Mouse (Mus musculus) myocyte (in vitro differentiated cells): ENCODE results near the gene Htr5b. TPM values are rescaled to one million over a fixed set of nuclear protein-coding genes. Genes with fewer than 3 reads are reported as not detected.

Experiments used
- H3K27me3 ChIP-seq: one replicate; pipeline ENCODE4 v1.6.1; 2011; ENCODE audit not compliant: control insufficient read depth, insufficient read depth, insufficient read length
- H3K36me3 ChIP-seq: one replicate; pipeline ENCODE4 v1.6.1; 2011; ENCODE audit not compliant: control insufficient read depth, insufficient read depth
- H3K4me2 ChIP-seq: one replicate; pipeline ENCODE4 v1.6.1; 2011; ENCODE audit warnings: low read depth, control low read depth
- H3K4me3 ChIP-seq: one replicate; pipeline ENCODE4 v1.5.1; 2011; ENCODE audit warnings: mild to moderate bottlenecking, control low read depth, moderate library complexity
- H3K79me2 ChIP-seq: one replicate; pipeline ENCODE4 v1.6.1; 2011; ENCODE audit not compliant: control insufficient read depth, insufficient read depth
- H3ac ChIP-seq: one replicate; pipeline ENCODE4 v1.6.1; 2011; ENCODE audit not compliant: control insufficient read depth, insufficient read length
- CEBPB ChIP-seq: IDR thresholded peaks from 2 replicates; pipeline ENCODE4 v1.6.1; 2011; ENCODE audit warnings: mild to moderate bottlenecking, moderate library complexity; ENCODE audit not compliant: poor library complexity, insufficient read depth, severe bottlenecking
- E2F4 ChIP-seq: IDR thresholded peaks from one replicate; pipeline ENCODE4 v1.6.1; 2011; ENCODE audit warnings: mild to moderate bottlenecking, control low read depth, moderate library complexity; ENCODE audit not compliant: insufficient read depth
- MAX ChIP-seq: IDR thresholded peaks from one replicate; pipeline ENCODE4 v1.6.1; 2011; ENCODE audit warnings: low read depth, mild to moderate bottlenecking, control low read depth
- MYOD1 ChIP-seq, 3 experiments: IDR thresholded peaks; one replicate each; pipeline ENCODE4 v1.6.1; 2011; ENCODE audit warnings: control low read depth in 2 of 3, low read depth in 2 of 3, mild to moderate bottlenecking in 2 of 3, moderate library complexity in 1 of 3; ENCODE audit not compliant: insufficient read length in 2 of 3, control insufficient read depth in 1 of 3
- MYOG ChIP-seq, 3 experiments: IDR thresholded peaks; one replicate each; pipeline ENCODE4 v1.6.1; 2011; ENCODE audit warnings: control low read depth in 2 of 3, low read depth in 2 of 3, mild to moderate bottlenecking in 2 of 3; ENCODE audit not compliant: insufficient read length in 2 of 3, control insufficient read depth in 1 of 3, insufficient read depth in 1 of 3
- POLR2A ChIP-seq: IDR thresholded peaks from one replicate; pipeline ENCODE4 v1.6.1; 2011; ENCODE audit warnings: low read depth, mild to moderate bottlenecking, control low read depth, moderate library complexity; ENCODE audit not compliant: insufficient read length
- POLR2AphosphoS2 ChIP-seq: IDR thresholded peaks from one replicate; pipeline ENCODE4 v1.6.1; 2011; ENCODE audit warnings: low read depth, control low read depth; ENCODE audit not compliant: insufficient read length
- REST ChIP-seq: IDR thresholded peaks from one replicate; pipeline ENCODE4 v1.6.1; 2011; ENCODE audit warnings: mild to moderate bottlenecking, control low read depth, moderate library complexity; ENCODE audit not compliant: insufficient read depth, insufficient read length
- SRF ChIP-seq: IDR thresholded peaks from one replicate; pipeline ENCODE4 v1.6.1; 2011; ENCODE audit warnings: low read depth; ENCODE audit not compliant: control insufficient read depth, insufficient read length
- TCF12 ChIP-seq: IDR thresholded peaks from one replicate; pipeline ENCODE4 v1.6.1; 2011; ENCODE audit warnings: mild to moderate bottlenecking, control low read depth; ENCODE audit not compliant: poor library complexity, insufficient read depth, severe bottlenecking
- TCF3 ChIP-seq: IDR thresholded peaks from one replicate; pipeline ENCODE4 v1.6.1; 2011; ENCODE audit warnings: low read depth, control low read depth; ENCODE audit not compliant: insufficient read length
- USF1 ChIP-seq: IDR thresholded peaks from one replicate; pipeline ENCODE4 v1.6.1; 2011; ENCODE audit warnings: low read depth, mild to moderate bottlenecking, control low read depth, moderate library complexity
- polyA plus RNA-seq: library from polyadenylated mRNA; unstranded; fragments of >200 nt; fragmentation: generic; extraction: Trizol; gene quantifications from one replicate; pipeline ENCODE4 v1.2.1, GENCODE M21; 2012; ENCODE audit warnings: missing spikeins

Gene Htr5b
- polyA plus RNA-seq, 1 experiment, result not detected

GRCm38 (mm10) chr1:121463806-121464205 lies 64.5 kb downstream of the Htr5b start:
- no peaks in the 10 kb centered on the region for H3K79me2 ChIP-seq
- no peaks in the 10 kb centered on the region for H3K27me3 ChIP-seq
- no peak overlapping the region for H3K4me3 ChIP-seq
- H3ac ChIP-seq, result no peak overlapping the region
- H3K4me2 ChIP-seq, result no peak overlapping the region
- TF ChIP-seq MAX (no peak), POLR2AphosphoS2 (no peak), TCF3 (no peak), MYOD1 (IDR thresholded peaks at IDR 0.05; ENCODE audit: control insufficient read depth in 1 of 3, insufficient read length in 2 of 3, low read depth in 2 of 3) (no peak), TCF12 (no peak)
- peaks cover 17% of the 10 kb centered on the region for H3K36me3 ChIP-seq

- H3K4me2 ChIP-seq, result no peak overlapping the region
- no peak overlapping the region for H3K4me3 ChIP-seq
- no peak for TF ChIP-seq TCF12
- TF ChIP-seq USF1, result no peak
- no peak for TF ChIP-seq POLR2AphosphoS2
- no peak for TF ChIP-seq TCF3
- H3K27me3 ChIP-seq, result no peaks in the 10 kb centered on the region
- H3K79me2 ChIP-seq, result no peaks in the 10 kb centered on the region
- no peak overlapping the region for H3ac ChIP-seq
- H3K36me3 ChIP-seq, result peaks cover 17% of the 10 kb centered on the region
Measured at GRCm38 (mm10) chr1:121462643-121463042, 65.6 kb downstream of the Htr5b start.

- no peak overlapping the region for H3ac ChIP-seq
- no peak overlapping the region for H3K4me2 ChIP-seq
- H3K36me3 ChIP-seq, result peaks cover 21% of the 10 kb centered on the region
- no peak overlapping the region for H3K4me3 ChIP-seq
- TF ChIP-seq SRF (no peak), E2F4 (no peak), MYOG (IDR thresholded peaks at IDR 0.05; ENCODE audit: control insufficient read depth in 1 of 3, insufficient read depth in 1 of 3, insufficient read length in 2 of 3, low read depth in 2 of 3) (no peak), USF1 (no peak), TCF3 (no peak)
- H3K79me2 ChIP-seq, result no peaks in the 10 kb centered on the region
- no peaks in the 10 kb centered on the region for H3K27me3 ChIP-seq
Measured at GRCm38 (mm10) chr1:121461895-121462294, 66.4 kb downstream of the Htr5b start.

- H3K79me2 ChIP-seq, result no peaks in the 10 kb centered on the region
- no peak overlapping the region for H3ac ChIP-seq
- H3K36me3 ChIP-seq, result peaks cover 13% of the 10 kb centered on the region
- TF ChIP-seq SRF (no peak), REST (no peak), TCF3 (no peak), POLR2AphosphoS2 (no peak), MYOD1 (IDR thresholded peaks at IDR 0.05; ENCODE audit: control insufficient read depth in 1 of 3, insufficient read length in 2 of 3, low read depth in 2 of 3) (no peak), USF1 (no peak), CEBPB (no peak), TCF12 (no peak), MYOG (IDR thresholded peaks at IDR 0.05; ENCODE audit: control insufficient read depth in 1 of 3, insufficient read depth in 1 of 3, insufficient read length in 2 of 3, low read depth in 2 of 3) (no peak), E2F4 (no peak), POLR2A (no peak), MAX (no peak)
- no peak overlapping the region for H3K4me3 ChIP-seq
- no peak overlapping the region for H3K4me2 ChIP-seq
- H3K27me3 ChIP-seq, result no peaks in the 10 kb centered on the region
Measured at GRCm38 (mm10) chr1:121460077-121460476, 68.2 kb downstream of the Htr5b start.

Other genes with a start within 250 kb of the Htr5b start
- 46.1 TPM for gene Insig2, start 195.9 kb downstream of the Htr5b start, polyA plus RNA-seq
- gene Ccdc93, start 97.4 kb downstream of the Htr5b start, polyA plus RNA-seq, result 5.2 TPM
- 31.3 TPM for gene Ddx18, start 39.5 kb upstream of the Htr5b start, polyA plus RNA-seq